Mouse (Mus musculus): ENCODE measurements around the gene Krt17.
"Not testable (repeated sequence)": the region's sequence is repeated elsewhere in the genome, so short reads cannot be mapped to it uniquely, and the experiment has no call there.

The Krt17 gene

GRCm38 (mm10) chr11:100260514-100261234, at the start of gene Krt17:
TSS of gene Krt17 (minus strand) at chr11:100261029.
- no peak for DNase-seq

GRCm38 (mm10) chr11:100308672-100309071, 47.8 kb upstream of the Krt17 start:
- DNase-seq, result not testable (repeated sequence)

GRCm38 (mm10) chr11:100307900-100308299, 47.1 kb upstream of the Krt17 start:
- no peak for DNase-seq

- DNase-seq, result no peak
Observed at GRCm38 (mm10) chr11:100301292-100301691, 40.5 kb upstream of the Krt17 start.

GRCm38 (mm10) chr11:100300293-100300692, 39.5 kb upstream of the Krt17 start:
- peak; percentile 61 for DNase-seq

- peak; percentile 72 for DNase-seq
Observed at GRCm38 (mm10) chr11:100298274-100299036, 37.6 kb upstream of the Krt17 start.

GRCm38 (mm10) chr11:100297801-100298200, 37.0 kb upstream of the Krt17 start:
- peak; percentile 22 for DNase-seq

- DNase-seq, result peak; percentile 92
Observed at GRCm38 (mm10) chr11:100295308-100295707, 34.5 kb upstream of the Krt17 start.

- no peak for DNase-seq
Observed at GRCm38 (mm10) chr11:100292884-100293283, 32.1 kb upstream of the Krt17 start.

GRCm38 (mm10) chr11:100290235-100290634, 29.4 kb upstream of the Krt17 start:
- no peak for DNase-seq

GRCm38 (mm10) chr11:100288942-100289341, 28.1 kb upstream of the Krt17 start:
- no peak for DNase-seq

GRCm38 (mm10) chr11:100287024-100287423, 26.2 kb upstream of the Krt17 start:
- no peak for DNase-seq

- DNase-seq, result no peak
Observed at GRCm38 (mm10) chr11:100284988-100285387, 24.2 kb upstream of the Krt17 start.

GRCm38 (mm10) chr11:100282549-100282948, 21.7 kb upstream of the Krt17 start:
- peak; percentile 88 for DNase-seq

GRCm38 (mm10) chr11:100281596-100282544, 21.0 kb upstream of the Krt17 start:
- DNase-seq, result peak; percentile 90

GRCm38 (mm10) chr11:100278759-100279158, 17.9 kb upstream of the Krt17 start:
- no peak for DNase-seq

- no peak for DNase-seq
Observed at GRCm38 (mm10) chr11:100277726-100278480, 17.1 kb upstream of the Krt17 start.

- DNase-seq, result no peak
Observed at GRCm38 (mm10) chr11:100275466-100275865, 14.6 kb upstream of the Krt17 start.

GRCm38 (mm10) chr11:100274719-100275118, 13.9 kb upstream of the Krt17 start:
- no peak for DNase-seq

- no peak for DNase-seq
Observed at GRCm38 (mm10) chr11:100271878-100272277, 11.0 kb upstream of the Krt17 start.

- DNase-seq, result no peak
Observed at GRCm38 (mm10) chr11:100269821-100270332, 9.0 kb upstream of the Krt17 start, which contains the start of gene Krt42. TSS of gene Krt42 (minus strand) at chr11:100269871.

Data from embryo, embryonic 11 days (tissue).